Mouse (Mus musculus): ENCODE data around the gene Hepacam2. TPM values are rescaled to one million over a fixed set of nuclear protein-coding genes. Genes with fewer than 3 reads are reported as not detected.
A peak's percentile ranks its signal among the peaks of the same experiment; 100 is the strongest.
"Not testable (repeated sequence)": the region's sequence is repeated elsewhere in the genome, so short reads cannot be mapped to it uniquely, and the experiment has no call there.

Gene Hepacam2
- total RNA-seq, 2 experiments from 2014 or later: 0.14 TPM; not detected in 1

DNA sequence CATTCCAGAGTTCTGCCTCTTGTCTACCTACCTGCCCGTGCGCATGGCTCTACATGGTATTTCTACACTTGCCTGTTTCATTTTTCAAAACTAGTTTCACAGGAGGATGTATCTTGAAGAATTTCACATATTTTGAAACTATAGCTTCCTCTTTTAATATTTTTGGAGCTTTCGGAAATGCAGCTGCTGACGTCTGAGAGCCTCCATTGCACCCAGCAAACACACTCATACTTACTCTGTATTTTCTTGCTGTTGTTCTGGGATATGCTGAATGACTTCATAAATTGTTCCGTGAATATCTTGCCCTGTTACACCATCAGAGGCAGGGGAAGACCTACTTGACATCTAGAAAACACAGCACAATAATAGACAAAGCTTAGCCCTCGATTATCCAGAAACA lies 35.1 kb downstream of the Hepacam2 start:
- no peak for DNase-seq

DNA sequence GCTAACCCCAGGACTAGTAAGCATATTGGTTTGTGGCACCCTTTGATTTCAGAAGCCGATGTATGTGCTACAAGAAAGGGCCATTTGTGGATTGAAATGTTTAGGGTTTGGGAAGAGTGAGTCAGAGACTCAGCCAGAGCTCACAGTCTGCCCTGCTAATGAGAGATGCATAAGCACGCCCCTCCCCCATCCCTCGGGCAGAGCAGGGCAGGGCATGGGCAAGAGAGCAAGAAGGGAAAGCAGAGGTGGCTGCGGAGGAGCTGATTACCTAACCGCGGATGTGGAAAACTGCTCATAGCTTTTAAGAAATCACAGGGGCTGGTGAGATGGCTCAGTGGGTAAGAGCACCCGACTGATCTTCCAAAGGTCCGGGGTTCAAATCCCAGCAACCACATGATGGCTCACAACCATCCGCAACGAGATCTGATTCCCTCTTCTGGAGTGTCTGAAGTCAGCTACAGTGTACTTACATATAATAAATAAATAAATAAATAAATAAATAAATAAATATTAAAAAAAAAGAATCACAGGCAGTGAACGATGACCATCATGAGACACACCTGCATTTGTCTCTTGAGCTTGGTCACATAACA lies 42.1 kb downstream of the Hepacam2 start:
- DNase-seq: no peak

DNA sequence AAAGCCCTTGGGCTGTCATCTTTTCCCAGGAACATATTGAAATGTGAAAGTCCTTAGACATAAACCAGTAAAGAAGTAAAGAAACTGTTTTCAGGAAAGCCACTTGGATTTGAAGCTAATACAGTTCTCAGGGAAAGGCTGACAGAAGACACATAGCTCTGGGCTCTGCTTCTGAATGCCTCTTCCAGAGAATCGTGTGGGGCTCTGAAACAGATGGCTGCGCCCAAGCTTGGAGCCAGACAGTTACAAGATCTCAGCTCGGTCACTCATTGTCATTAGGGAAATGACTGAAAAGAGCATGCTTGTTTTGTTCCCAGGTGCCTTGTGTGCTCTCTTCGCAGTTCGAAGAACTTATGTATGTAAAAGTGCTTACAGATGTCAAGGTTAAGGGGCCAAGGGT lies 43.7 kb downstream of the Hepacam2 start:
- no peak for DNase-seq

DNA sequence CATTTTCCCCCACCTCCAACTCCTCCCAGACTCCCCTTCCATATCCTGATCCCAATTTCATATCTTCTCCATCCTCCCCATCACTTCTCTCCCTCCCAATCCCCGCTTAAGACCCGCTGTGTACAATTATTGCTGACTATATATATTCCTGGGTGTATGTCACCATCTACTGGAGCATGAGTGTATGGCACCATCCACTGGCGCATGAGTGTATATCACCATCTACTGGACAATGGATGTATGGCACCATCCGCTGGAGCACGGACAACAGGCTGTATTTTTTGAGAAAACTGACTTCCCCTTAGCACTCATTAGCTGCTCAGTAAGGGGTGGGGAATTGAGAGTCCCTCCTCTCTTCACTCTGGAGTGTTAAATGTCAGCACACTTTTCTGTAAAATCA lies 50.7 kb downstream of the Hepacam2 start:
- DNase-seq: peak; percentile 72

DNA sequence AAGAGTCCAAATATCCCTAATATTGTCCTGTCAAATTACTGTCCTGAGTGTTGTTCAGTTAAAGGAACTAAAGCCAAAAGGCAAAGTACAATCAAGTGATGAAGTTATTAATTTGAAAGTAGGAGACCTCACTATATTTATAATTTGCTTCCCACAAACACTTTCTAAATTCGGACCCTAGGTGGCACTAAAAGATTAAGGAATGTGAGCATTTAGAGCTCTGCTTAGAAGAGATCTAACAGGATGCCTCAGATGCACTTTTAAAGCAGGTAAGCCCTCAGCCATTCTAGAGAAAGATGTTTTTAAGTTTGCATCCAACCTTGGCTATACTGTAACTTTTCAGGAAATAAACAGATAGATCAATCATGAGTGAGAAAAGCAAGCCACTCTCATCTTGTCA lies 54.2 kb downstream of the Hepacam2 start:
- no peak for DNase-seq

DNA sequence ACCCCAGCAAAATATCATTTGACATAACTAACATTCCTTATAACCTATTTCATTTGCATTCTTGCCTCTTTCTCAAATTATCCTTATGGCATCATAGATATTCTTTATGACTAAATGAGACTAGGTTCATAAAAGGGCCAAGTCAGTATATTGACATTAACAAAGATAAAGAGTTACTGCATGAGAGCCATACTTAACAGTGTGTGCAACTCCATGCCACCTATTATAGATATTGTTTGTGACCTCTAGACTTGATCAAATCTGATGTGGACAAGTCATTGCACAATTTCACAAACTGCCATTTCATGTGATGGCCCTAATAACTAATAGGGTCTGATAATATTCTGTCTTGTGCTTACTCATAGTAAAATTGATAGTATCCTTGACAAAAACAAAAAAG lies 62.0 kb downstream of the Hepacam2 start:
- DNase-seq: no peak

DNA sequence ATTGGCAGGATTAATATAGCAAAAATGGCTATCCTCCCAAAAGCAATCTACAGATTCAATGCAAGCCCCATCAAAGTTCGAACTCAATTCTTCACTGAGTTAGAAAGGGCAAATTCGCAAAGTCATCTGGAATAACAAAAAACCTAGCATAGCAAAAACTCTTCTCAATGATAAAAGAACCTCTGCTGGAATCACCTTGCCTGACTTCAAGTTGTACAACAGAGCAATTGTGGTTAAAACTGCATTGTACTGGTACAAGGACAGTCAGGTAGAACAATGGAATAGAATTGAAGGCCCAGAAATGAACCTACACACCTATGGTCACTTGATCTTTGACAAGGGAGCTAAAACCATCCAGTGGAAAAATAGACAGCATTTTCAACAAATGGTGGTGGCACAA lies 67.1 kb downstream of the Hepacam2 start:
- DNase-seq: not testable (repeated sequence)

DNA sequence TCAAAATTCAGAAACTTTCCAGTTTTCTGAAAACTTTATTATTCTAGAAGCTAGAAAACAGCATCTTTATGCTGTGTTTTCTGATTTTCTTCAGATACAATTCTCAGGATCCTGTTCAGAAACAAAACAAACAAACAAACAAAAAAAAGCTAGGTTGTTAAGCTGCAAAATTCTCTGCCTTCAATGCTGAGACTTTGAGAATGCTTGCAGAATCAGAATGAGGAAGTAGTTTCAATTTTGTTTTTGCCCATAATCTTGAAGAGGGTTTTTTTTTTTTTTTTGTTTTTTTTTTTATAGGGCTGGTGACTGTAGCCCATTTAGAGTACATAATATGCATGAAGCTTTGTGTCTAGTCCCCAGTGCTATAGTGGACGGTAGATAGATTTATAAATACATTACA lies 71.1 kb downstream of the Hepacam2 start:
- DNase-seq: no peak

DNA sequence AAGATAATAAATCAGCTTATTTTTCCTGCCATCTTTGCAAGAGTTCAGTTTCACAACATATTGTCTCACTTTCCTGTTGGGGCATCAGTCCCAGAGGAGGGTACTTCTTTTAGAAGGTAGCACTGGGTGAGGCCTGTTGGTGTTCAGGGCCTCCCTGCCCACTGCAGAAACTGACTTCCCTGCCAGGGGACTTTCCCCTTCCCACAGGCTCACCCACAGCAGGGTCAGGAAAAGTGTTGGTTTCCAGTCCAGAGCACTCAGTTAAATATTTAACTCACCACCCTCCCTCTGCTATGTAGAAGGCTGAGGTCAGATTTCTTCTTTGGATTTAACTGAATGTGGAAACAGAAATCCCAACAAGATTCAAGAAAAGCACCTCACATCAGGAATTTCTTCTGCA lies 72.8 kb downstream of the Hepacam2 start:
- DNase-seq: not testable (repeated sequence)

DNA sequence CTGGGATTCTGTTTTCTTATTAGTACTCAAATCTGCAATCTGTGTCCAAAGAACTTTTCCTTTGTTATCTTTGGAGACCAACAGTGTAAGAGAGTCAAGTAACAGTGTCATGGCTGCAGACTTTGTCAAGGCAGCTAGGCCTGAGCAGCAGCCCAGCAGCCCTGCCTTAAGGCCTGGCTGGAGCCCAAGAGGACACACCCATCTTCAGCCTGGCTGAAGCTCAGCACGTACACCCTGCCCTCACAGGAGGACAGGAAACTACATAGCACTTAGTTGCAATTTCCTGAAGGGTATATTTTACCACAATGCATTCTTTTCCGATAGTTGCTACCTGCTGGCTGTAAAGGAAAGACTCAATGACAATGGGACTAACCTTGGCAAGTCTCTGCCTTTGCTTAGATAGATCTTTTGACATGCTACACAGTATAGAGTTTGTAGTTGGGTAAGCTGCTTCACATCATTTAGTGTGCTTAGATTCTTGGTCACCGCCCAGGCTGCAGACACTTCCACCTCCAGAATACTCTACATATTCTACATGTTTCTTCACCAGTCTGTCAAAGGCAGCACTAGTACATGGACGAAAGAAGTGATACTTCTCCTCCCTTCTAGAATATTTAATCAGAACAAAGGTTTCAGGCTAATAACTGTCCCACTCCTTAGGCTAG lies 73.4 kb downstream of the Hepacam2 start:
- DNase-seq: peak; percentile 64

Other genes with a start within 250 kb of the Hepacam2 start
- 10 to 100 TPM; 10.2 to 10.6 TPM for gene Samd9l, start 98.7 kb downstream of the Hepacam2 start, total RNA-seq (2021)
- gene Vps50, start 84 bp upstream of the Hepacam2 start, total RNA-seq (2021): 10 to 100 TPM; 15.0 to 18.7 TPM